Mouse (Mus musculus): Measurements from ENCODE around the gene Tubd1. TPM values are rescaled to one million over a fixed set of nuclear protein-coding genes. Genes with fewer than 3 reads are reported as not detected.

Tubd1 gene
- total RNA-seq, 2 experiments from 2014 or later = 5.1 to 6.8 TPM

GRCm38 (mm10) chr11:86553525-86553924 lies 8.7 kb downstream of the Tubd1 start:
- DNase-seq (ENCODE audit: extremely low spot score in 1 of 2, low spot score in 1 of 2) = no peak

GRCm38 (mm10) chr11:86558258-86558657 lies 13.5 kb downstream of the Tubd1 start:
- DNase-seq (ENCODE audit: extremely low spot score in 1 of 2, low spot score in 1 of 2) = no peak

GRCm38 (mm10) chr11:86568425-86568824 lies 23.6 kb downstream of the Tubd1 start:
- DNase-seq (ENCODE audit: extremely low spot score in 1 of 2, low spot score in 1 of 2) = no peak

GRCm38 (mm10) chr11:86570261-86570746 lies 25.5 kb downstream of the Tubd1 start:
- no peak for DNase-seq (ENCODE audit: extremely low spot score in 1 of 2, low spot score in 1 of 2)

GRCm38 (mm10) chr11:86571047-86571855 lies 26.5 kb downstream of the Tubd1 start:
- no peak for DNase-seq (ENCODE audit: extremely low spot score in 1 of 2, low spot score in 1 of 2)

GRCm38 (mm10) chr11:86571871-86572270 lies 27.1 kb downstream of the Tubd1 start:
- DNase-seq (ENCODE audit: extremely low spot score in 1 of 2, low spot score in 1 of 2) = no peak

GRCm38 (mm10) chr11:86572623-86573022 lies 27.8 kb downstream of the Tubd1 start:
- no peak for DNase-seq (ENCODE audit: extremely low spot score in 1 of 2, low spot score in 1 of 2)

GRCm38 (mm10) chr11:86573646-86574231 lies 28.9 kb downstream of the Tubd1 start:
- no peak for DNase-seq (ENCODE audit: extremely low spot score in 1 of 2, low spot score in 1 of 2)

- DNase-seq (ENCODE audit: extremely low spot score in 1 of 2, low spot score in 1 of 2) = no peak
Observed at GRCm38 (mm10) chr11:86574408-86574807, 29.6 kb downstream of the Tubd1 start.

- DNase-seq (ENCODE audit: extremely low spot score in 1 of 2, low spot score in 1 of 2) = no peak
Observed at GRCm38 (mm10) chr11:86575632-86576378, 31.0 kb downstream of the Tubd1 start.

- DNase-seq (ENCODE audit: extremely low spot score in 1 of 2, low spot score in 1 of 2) = no peak
Observed at GRCm38 (mm10) chr11:86577231-86577630, 32.4 kb downstream of the Tubd1 start.

GRCm38 (mm10) chr11:86578106-86578808 lies 33.5 kb downstream of the Tubd1 start:
- no peak for DNase-seq (ENCODE audit: extremely low spot score in 1 of 2, low spot score in 1 of 2)

- no peak for DNase-seq (ENCODE audit: extremely low spot score in 1 of 2, low spot score in 1 of 2)
Observed at GRCm38 (mm10) chr11:86578809-86579730, 34.3 kb downstream of the Tubd1 start.

- no peak for DNase-seq (ENCODE audit: extremely low spot score in 1 of 2, low spot score in 1 of 2)
Observed at GRCm38 (mm10) chr11:86579731-86580318, 35.0 kb downstream of the Tubd1 start.

GRCm38 (mm10) chr11:86580319-86581113 lies 35.7 kb downstream of the Tubd1 start:
- no peak for DNase-seq (ENCODE audit: extremely low spot score in 1 of 2, low spot score in 1 of 2)

GRCm38 (mm10) chr11:86581250-86581753 lies 36.5 kb downstream of the Tubd1 start:
- no peak for DNase-seq (ENCODE audit: extremely low spot score in 1 of 2, low spot score in 1 of 2)

- DNase-seq (ENCODE audit: extremely low spot score in 1 of 2, low spot score in 1 of 2) = no peak
Observed at GRCm38 (mm10) chr11:86581943-86582542, 37.3 kb downstream of the Tubd1 start.

All from layer of hippocampus, postnatal 25 days (tissue).